Mouse (Mus musculus) ES-Bruce4 (cell line): Measurements from ENCODE around the gene Tbl3. TPM values are rescaled to one million over a fixed set of nuclear protein-coding genes. Genes with fewer than 3 reads are reported as not detected.
"Not testable (repeated sequence)": the region's sequence is repeated elsewhere in the genome, so short reads cannot be mapped to it uniquely, and the experiment has no call there.

Experiments used
- H3K27ac ChIP-seq: 2 replicates; pipeline ENCODE4 v1.5.1; 2012; ENCODE audit warnings: low read length, inconsistent platforms; ENCODE audit not compliant: insufficient read depth
- H3K27me3 ChIP-seq: 2 replicates; pipeline ENCODE4 v1.6.1; 2012; ENCODE audit warnings: mild to moderate bottlenecking, low read length, inconsistent platforms; ENCODE audit not compliant: control insufficient read depth, poor library complexity, insufficient read depth, severe bottlenecking
- H3K36me3 ChIP-seq: 2 replicates; pipeline ENCODE4 v1.6.1; 2012; ENCODE audit warnings: inconsistent platforms, mild to moderate bottlenecking, low read length, moderate library complexity; ENCODE audit not compliant: control insufficient read depth, poor library complexity, insufficient read depth, severe bottlenecking
- H3K4me1 ChIP-seq: one replicate; pipeline ENCODE4 v1.8.1; 2011; ENCODE audit warnings: low read length; ENCODE audit not compliant: control insufficient read depth, insufficient read depth
- H3K4me3 ChIP-seq: 2 replicates; pipeline ENCODE4 v1.5.1; 2011; ENCODE audit warnings: low read depth, mild to moderate bottlenecking, low read length
- H3K9ac ChIP-seq: 2 replicates; pipeline ENCODE4 v1.6.1; 2012; ENCODE audit warnings: low read depth, mild to moderate bottlenecking, inconsistent platforms; ENCODE audit not compliant: poor library complexity, severe bottlenecking
- H3K9me3 ChIP-seq: replicated peaks from 2 replicates; pipeline ENCODE4 v1.6.1; 2012; ENCODE audit warnings: mild to moderate bottlenecking, low read length, inconsistent platforms; ENCODE audit not compliant: control insufficient read depth, poor library complexity, insufficient read depth, severe bottlenecking
- CTCF ChIP-seq: IDR thresholded peaks from one replicate; pipeline ENCODE4 v1.8.1; 2011; ENCODE audit warnings: low read depth, low read length
- EP300 ChIP-seq: IDR thresholded peaks from 2 replicates; pipeline ENCODE4 v1.6.1; 2011; ENCODE audit warnings: low read depth, low read length; ENCODE audit not compliant: insufficient read depth
- POLR2A ChIP-seq: IDR thresholded peaks from one replicate; pipeline ENCODE4 v1.8.1; 2011; ENCODE audit warnings: low read length; ENCODE audit not compliant: insufficient read depth
- polyA plus RNA-seq: library from polyadenylated mRNA; stranded (reverse); fragments of >200 nt; gene quantifications from 2 replicates; pipeline ENCODE4 v1.2.4, GENCODE M21; 2011; ENCODE audit warnings: low read depth; ENCODE audit not compliant: missing spikeins, insufficient read depth, insufficient read length

Gene Tbl3
- polyA plus RNA-seq, 1 experiment, result 44.4 TPM

DNA sequence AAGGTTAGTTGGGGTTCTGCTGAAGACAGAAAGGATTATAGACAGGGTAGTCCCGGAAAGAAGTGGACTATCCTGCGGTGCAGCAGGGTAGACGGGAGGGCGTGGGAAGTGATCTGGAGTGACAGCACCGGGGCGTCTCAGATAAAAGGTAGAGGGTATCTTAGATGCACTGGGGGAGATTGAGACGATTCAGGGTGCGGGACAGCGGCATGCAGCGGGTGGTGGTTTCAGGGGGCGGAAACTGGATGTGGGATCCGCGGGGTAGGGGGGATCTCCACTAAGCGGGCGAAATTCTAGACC lies 16.4 kb upstream of the Tbl3 start:
- no peaks in the 10 kb centered on the region for H3K9me3 ChIP-seq
- H3K27me3 ChIP-seq, result no peaks in the 10 kb centered on the region
- peak overlapping the region; percentile 90 for H3K4me3 ChIP-seq
- H3K36me3 ChIP-seq, result peaks cover 22% of the 10 kb centered on the region
- TF ChIP-seq EP300, result no peak
- no peak for TF ChIP-seq POLR2A
- no peak for TF ChIP-seq CTCF
- peak overlapping the region; percentile 65 for H3K9ac ChIP-seq
- peak overlapping the region; percentile 47 for H3K27ac ChIP-seq
- H3K4me1 ChIP-seq, result no peaks in the 10 kb centered on the region

DNA sequence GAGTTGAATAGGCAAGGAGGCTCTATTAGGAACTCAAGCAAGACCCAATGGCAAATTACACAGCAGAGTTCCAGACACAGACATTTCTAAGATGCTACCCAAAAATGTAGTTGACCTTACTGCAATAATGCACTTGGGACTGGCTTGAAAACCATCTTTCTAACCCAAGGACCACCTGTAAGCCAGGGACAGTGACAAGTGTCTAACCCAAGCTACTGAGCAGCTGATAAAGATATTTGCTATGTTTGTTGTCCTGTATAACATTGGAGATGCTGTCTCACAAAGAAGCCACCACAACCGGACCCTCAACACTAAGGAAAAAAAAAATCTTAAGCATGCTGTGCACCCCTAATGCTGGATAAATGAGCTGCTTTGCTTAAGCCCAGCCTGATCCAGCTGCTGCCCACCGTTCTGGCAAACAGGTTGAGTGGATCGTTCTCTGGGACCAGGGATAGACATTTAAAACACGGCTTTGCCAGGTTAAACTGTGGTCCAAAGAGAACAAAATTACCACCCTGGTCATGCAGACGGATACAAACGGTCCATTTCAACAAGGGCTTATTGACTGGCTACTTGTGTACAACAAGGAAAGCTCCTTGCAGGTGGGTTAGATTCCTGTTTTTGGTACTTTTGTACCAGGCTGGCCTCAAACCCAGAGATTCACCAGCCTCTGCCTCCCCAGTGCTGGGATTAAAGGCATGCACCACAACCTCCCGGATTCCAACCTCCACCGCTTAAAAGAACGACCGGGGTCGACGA lies 15.8 kb upstream of the Tbl3 start:
- Histone ChIP-seq H3K27me3 (no peaks in the 10 kb centered on the region), H3K36me3 (peaks cover 28% of the 10 kb centered on the region), H3K4me1 (no peaks in the 10 kb centered on the region), H3K9ac (peak overlapping the region; percentile 65), H3K4me3 (peak overlapping the region; percentile 90), H3K27ac (peak overlapping the region; percentile 47; the same call in 1 of the 2 replicates), H3K9me3 (no peaks in the 10 kb centered on the region)
- no peak for TF ChIP-seq POLR2A
- no peak for TF ChIP-seq EP300
- TF ChIP-seq CTCF, result no peak

DNA sequence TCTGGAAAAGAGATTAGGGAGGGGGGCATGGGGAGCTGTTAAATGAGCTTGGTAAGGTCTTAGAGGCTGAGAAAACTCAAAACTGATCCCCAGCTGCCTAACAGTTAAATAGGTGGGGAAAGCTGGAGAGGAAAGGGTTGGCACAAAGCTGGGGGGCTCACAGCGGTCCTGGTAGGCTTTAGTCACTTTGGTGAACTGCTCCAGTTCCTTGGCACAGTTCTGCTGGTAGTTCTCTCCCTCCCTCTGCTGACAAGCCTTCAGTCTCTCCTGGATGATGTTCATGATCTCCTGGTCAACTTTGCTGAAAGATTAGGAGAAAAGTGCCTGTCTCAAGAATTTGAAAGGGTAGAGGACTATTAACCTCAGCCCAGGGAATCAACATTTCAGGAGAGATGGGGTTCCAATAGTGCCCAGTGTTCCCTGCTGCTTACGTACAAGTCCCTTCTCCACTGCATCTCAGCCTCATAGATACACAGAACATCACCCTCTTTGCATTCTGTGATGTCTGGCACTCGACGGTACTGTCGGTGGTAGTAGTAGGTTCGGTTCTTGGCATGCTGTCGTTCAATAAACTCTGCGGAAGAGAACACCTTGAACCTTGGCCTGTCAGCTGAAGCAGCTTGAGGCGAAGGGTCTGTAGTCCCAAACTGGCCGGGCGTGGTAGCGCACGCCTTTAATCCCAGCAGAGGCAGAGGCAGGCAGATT lies 14.9 kb upstream of the Tbl3 start:
- H3K9ac ChIP-seq, result peak overlapping the region; percentile 92

DNA sequence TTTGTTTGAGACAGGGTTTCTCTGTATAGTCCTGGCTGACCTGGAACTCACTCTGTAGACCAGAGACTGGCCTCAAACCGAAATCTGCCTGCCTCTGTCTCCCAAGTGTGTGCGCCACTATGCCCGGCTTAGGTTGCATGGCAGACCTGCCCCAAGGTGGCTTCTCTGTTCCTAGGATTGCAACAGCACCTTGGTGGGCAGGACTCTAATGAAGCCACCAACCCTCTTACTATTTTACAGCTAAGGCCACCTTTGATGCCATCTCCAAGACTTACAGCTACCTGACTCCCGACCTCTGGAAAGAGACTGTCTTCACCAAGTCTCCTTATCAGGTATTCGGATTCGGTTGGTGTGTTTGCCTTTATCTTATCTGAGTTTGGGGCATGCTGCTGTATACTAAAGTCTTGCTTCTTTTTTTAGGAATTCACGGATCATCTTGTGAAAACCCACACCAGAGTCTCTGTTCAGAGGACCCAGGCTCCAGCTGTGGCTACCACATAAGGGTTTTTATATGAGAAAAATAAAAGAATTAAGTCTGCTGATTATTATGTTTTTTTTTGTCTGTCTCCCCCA lies 14.0 kb upstream of the Tbl3 start:
- Histone ChIP-seq H3K27ac (0 out of 2 replicates have a peak overlapping the region, but pooled peaks have one; percentile 1), H3K4me3 (peak overlapping the region; percentile 75), H3K9ac (peak overlapping the region; percentile 92), H3K36me3 (peaks cover 32% of the 10 kb centered on the region)
- H3K27me3 ChIP-seq, H3K9me3 ChIP-seq, H3K4me1 ChIP-seq: not testable (repeated sequence)

More for the DNA sequence above, 14.9 kb upstream of the Tbl3 start:
- Histone ChIP-seq H3K27ac (no peak overlapping the region), H3K9me3 (no peaks in the 10 kb centered on the region), H3K4me3 (peak overlapping the region; percentile 29), H3K36me3 (peaks cover 29% of the 10 kb centered on the region), H3K4me1 (no peaks in the 10 kb centered on the region), H3K27me3 (no peaks in the 10 kb centered on the region)
- TF ChIP-seq POLR2A (peak; percentile 10), EP300 (no peak), CTCF (no peak)

DNA sequence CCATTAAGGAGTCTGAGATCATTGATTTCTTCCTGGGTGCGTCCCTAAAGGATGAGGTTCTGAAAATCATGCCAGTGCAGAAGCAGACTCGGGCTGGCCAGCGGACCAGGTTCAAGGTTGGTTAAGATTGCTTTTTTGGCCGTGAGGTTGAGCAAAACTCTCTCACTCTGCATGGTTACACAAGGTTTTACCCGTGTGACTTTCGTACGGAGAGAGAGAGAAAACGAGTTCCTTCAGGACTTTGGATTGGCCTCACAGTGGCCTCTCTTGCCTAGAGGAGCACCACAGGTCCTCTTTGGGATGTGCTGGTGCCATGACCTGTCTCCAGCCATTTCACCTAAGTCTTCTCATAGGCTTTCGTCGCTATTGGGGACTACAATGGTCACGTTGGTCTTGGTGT lies 13.2 kb upstream of the Tbl3 start:
- not testable (repeated sequence) for H3K9me3 ChIP-seq, H3K27me3 ChIP-seq, H3K4me1 ChIP-seq
- peak overlapping the region; percentile 41; the same call in 1 of the 2 replicates for H3K27ac ChIP-seq
- peaks cover 32% of the 10 kb centered on the region for H3K36me3 ChIP-seq
- peak overlapping the region; percentile 92 for H3K9ac ChIP-seq
- peak overlapping the region; percentile 92 for H3K4me3 ChIP-seq
